Mouse (Mus musculus) liver, postnatal 0 days (tissue): ENCODE data around the gene Gm9837.

ENCODE experiments used
- CTCF ChIP-seq: sonication (generic); IDR thresholded peaks from 2 replicates; pipeline ENCODE4 v1.5.1; 2016; ENCODE audit warnings: antibody characterized with exemption, low read depth
- EP300 ChIP-seq: IDR thresholded peaks from 2 replicates; pipeline ENCODE4 v1.6.1; 2016; ENCODE audit warnings: antibody characterized with exemption, low read depth, mild to moderate bottlenecking

GRCm38 (mm10) chr11:53450070-53450705 lies 20.1 kb downstream of the Gm9837 start:
- TF ChIP-seq CTCF (no peak), EP300 (no peak)
